Mouse (Mus musculus): ENCODE results near the gene Hoxc8.

The Hoxc8 gene

DNA sequence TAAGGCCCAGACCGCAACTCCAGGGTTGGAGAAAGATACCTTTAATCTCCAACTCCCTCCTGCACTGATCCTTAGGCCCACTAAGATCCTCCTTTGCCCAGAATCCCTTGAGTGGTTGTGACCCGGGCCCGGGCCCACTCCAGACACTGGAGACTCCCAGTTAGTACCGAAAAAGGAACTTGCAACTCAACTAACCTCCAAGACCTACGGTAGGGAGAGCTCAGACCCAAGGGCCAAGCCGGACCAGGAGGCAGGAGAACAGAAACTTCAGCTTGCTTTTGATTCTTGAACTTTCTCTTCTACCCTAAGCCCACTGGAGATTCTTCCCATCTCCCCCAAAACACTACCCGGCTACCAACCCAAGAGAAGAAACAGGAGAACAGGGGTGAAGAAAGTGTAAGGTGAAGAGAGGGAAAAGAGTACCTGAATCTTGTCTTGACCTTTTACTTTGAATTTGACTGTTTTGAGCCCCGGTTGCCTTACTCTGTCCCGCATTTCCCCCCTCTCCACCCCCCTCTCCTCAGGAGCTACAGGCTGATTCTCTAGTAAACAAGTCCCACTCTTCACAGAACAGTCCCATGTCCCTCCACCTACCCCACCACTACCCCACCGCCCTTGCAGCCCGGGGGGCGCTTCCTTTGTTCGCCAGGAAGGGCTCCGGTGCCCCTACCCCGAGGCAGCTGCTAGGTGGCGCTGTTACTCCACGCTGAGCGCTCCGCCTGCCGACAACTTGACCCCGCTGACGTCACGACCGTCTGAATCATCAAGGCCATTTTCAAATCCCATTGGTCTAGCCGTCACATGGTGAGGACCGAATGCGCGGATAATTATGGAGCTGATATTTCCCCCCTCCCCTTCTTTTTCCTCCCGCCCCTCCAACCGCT is 24.3 kb upstream of the Hoxc8 start:
- DNase-seq: peak; percentile 62

DNA sequence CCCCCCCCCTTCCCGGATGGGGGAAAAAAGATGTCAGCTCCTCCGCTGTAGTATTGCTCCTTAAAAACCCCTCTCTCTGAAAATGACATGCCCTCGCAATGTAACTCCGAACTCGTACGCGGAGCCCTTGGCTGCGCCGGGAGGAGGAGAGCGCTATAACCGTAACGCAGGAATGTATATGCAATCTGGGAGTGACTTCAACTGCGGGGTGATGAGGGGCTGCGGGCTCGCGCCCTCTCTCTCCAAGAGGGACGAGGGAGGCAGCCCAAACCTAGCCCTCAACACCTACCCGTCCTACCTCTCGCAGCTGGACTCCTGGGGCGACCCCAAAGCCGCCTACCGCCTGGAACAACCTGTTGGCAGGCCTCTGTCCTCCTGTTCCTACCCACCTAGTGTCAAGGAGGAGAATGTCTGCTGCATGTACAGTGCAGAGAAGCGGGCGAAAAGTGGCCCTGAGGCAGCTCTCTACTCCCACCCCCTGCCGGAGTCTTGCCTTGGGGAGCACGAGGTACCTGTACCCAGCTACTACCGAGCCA is 23.6 kb upstream of the Hoxc8 start, which contains the start of gene Hoxc10:
TSS of gene Hoxc10 (plus strand) at position 21 of the 536 bp plus-strand sequence.
- DNase-seq: no peak

GRCm38 (mm10) chr15:102967312-102967510 is 23.2 kb upstream of the Hoxc8 start, which contains the start of gene Hoxc5:
TSS of gene Hoxc5 (plus strand) at chr15:102967443.
- no peak for DNase-seq

DNA sequence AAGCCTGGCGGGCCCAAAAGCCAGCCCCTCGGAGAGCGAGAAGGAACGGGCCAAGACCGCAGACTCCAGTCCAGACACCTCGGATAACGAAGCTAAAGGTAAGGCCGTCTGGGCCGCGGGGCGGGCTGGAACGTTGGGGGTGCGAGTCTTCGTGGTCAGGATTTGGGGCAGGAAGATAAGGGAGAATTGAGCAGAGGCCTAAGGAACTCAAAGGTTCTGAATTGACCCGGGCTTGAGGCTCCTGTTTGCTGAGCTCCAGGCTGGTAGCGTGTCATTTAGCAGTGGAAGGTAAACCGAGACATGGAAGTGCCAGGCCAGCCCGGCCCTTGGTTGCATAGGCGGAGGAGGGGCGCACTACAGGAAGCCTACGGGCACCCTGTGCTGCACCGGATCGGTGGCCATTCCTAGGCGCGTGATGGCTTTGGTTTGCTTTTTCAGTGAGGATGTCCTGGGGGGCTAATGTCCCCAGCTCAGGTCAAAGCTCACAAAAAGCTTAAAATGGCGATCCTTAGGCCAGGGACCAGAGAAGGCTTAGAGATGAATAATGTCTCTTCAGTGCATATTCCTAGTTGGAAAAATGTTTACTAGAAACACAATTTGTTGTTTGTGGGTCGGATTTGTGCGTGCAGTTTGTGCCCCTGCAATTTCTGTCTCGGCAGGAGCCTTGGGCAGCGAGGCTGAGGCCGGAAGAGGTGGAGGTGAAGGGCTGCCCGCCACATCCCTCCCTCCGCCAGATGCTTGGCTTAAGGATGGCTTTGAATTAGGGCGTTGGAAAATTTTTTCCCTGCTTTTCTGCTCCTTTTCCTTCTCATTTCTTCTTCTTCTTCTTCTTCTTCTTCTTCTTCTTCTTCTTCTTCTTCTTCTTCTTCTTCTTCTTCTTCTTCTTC is 22.7 kb upstream of the Hoxc8 start:
- no peak for DNase-seq

- DNase-seq: no peak
Observed at GRCm38 (mm10) chr15:102969296-102969695, 21.1 kb upstream of the Hoxc8 start.

GRCm38 (mm10) chr15:102970740-102971139 is 19.7 kb upstream of the Hoxc8 start:
- DNase-seq: no peak

DNA sequence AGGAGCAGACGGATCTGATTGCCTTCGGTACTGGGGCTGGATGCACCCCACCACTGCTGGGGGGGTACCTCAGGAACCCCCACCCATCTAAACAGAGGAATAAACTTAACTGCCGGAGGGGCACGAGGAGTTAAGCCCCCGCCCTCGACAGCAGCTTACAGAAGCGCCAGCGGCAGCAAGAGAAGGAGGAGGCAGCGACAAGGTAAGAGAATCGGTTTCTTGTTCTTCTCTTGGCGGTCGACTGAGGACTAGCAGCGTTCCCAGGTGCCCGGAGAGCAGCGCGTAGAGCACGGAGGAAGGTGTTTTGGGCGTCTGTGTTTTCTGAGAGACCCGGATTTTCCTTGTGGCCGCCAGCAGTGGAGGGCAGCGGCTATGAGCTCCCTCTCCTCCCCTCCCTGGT is 18.2 kb upstream of the Hoxc8 start:
- DNase-seq: no peak

GRCm38 (mm10) chr15:102972753-102973152 is 17.7 kb upstream of the Hoxc8 start:
- DNase-seq: no peak

GRCm38 (mm10) chr15:102975034-102975433 is 15.4 kb upstream of the Hoxc8 start:
- DNase-seq: no peak

DNA sequence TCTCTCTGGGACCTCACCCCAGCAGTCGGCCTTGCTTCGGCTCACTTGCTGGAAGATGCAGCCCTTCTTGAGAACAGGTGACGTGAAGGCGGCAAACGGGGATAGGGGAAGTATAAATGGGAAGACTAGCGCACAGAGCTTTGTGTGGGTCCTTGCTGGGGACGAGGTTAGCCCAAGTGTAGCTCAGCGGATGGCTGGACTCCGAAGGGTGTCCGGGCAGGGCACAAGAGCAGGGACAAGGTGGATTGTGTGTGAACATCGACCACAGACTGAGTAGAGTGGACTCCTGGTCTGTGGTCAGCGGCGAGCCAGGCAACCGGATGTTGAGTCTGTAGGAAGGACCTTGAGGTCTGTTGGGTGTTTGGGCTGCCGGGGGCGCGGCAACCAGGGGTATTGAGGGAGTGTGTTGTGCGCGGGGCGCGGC is 14.7 kb upstream of the Hoxc8 start:
- DNase-seq: no peak

- no peak for DNase-seq
Observed at GRCm38 (mm10) chr15:102976171-102976570, 14.2 kb upstream of the Hoxc8 start, which contains the start of gene Hoxc9. TSS of gene Hoxc9 (plus strand) at chr15:102976439.

DNA sequence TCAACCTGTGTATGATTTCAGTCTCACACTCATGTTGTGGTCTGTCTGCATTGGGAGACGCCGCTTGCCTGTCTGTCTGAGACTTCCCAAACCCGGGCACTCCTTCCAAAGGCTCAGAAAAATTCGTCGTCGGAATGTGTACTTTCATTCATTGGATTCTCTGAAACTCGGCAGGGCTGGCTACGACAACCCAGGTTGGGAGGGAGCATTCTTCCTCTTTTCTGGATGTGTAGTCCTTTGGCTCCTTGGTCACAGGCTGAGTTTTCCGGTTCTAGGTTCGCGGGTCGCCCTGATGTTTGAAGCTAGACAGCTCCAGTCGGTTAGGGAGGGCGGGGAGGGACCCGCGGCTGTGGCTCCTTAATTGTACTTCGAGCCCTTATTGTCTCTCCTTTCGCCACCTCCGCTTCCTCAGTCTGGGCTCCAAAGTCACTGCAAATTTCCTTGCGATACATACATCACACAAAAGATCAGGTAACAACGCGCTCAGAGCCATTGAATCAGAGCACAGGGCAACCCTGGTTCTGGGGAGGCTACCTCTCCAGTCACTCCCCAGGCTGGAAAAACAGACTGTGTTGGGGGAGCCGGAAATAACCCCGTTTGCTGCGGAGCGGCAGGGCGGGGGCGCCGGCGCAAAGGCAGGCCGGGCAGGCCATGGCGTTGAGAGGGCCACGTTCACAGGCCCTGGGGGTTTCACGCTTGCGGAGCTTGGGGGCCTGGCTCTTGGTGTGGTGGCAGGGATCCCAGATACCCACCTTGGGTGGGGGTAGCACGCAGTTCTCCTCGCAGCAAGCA is 13.6 kb upstream of the Hoxc8 start:
- DNase-seq: no peak

GRCm38 (mm10) chr15:102977423-102977974 is 12.9 kb upstream of the Hoxc8 start:
- DNase-seq: no peak

GRCm38 (mm10) chr15:102978615-102979515 is 11.5 kb upstream of the Hoxc8 start:
- no peak for DNase-seq

DNA sequence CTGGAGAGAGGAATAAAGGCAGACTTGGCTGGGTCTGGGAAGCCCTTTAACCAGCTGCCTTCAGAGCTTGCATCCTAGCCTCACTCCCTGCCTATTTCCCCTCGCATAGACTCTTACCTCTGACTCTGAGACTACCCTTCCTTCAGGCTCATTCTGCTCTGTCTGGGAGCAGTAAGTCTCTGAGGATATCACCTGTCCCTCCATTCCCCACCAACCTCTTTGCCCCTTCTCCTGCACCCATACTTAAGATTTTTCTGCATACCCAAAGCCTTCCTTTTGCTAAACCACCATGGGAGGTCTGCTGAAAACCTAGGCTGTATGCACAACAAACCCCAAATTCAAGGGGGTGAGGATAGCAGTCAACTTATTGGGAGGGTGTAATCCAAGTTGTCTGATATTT is 10.5 kb upstream of the Hoxc8 start:
- no peak for DNase-seq

DNA sequence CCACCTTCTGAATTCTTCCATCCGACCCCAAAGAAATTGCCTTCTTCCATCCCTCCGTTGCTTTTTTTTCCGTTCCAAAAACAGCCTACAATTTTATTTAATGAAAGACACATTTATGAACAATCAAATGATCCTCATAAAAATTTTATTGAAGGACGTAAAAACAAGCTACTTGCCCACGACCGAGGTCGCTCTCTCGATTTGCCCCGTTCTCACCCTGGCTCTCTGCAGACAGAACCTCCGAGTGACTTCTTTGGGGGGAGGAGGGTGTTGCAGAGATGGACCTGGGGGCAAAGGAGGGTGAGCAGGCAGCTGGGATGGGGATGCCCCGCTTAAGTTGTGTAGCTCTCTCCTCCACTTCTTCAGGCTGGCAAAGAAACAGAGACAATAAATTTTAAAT is 10.1 kb upstream of the Hoxc8 start:
- no peak for DNase-seq

DNA sequence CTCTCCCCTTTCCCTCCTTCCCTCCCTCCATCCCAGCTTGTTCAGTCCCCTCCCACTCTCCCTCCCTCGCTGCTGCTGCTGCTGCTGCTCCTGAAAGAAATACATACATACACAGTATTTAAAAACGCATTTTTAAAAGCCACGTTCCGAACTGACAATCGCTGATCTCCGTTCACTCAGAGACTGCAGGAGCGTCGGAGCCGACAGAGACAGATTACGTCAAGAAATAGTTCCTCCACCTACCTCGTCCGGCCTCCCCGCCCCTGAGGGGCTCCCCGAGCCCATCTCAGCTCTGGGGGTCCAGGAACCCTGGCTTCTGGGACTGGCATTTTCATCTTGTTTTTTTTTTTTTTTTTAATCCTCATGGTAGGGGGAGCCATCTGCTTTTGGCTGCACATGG is 9.5 kb upstream of the Hoxc8 start:
- no peak for DNase-seq

- no peak for DNase-seq
Observed at GRCm38 (mm10) chr15:102981379-102982288, 8.8 kb upstream of the Hoxc8 start.

- DNase-seq: no peak
Observed at GRCm38 (mm10) chr15:102983716-102984115, 6.7 kb upstream of the Hoxc8 start.

- DNase-seq: no peak
Observed at GRCm38 (mm10) chr15:102984521-102984920, 5.9 kb upstream of the Hoxc8 start.
